Mouse (Mus musculus) kidney, adult 2 months (tissue): ENCODE data around the gene Rnf207.

ENCODE experiments used
- CTCF ChIP-seq: fragments of 200-500 bp; conservative IDR thresholded peaks from 2 replicates; pipeline ENCODE4 v1.5.1; 2011; ENCODE audit warnings: low read depth, mild to moderate bottlenecking, control low read depth, low read length, moderate library complexity, mixed read lengths; ENCODE audit not compliant: insufficient read depth, insufficient read length
- POLR2A ChIP-seq: fragments of 200-500 bp; IDR thresholded peaks from one replicate; pipeline ENCODE4 v1.6.1; 2011; ENCODE audit warnings: low read depth, low read length, control low read depth

DNA sequence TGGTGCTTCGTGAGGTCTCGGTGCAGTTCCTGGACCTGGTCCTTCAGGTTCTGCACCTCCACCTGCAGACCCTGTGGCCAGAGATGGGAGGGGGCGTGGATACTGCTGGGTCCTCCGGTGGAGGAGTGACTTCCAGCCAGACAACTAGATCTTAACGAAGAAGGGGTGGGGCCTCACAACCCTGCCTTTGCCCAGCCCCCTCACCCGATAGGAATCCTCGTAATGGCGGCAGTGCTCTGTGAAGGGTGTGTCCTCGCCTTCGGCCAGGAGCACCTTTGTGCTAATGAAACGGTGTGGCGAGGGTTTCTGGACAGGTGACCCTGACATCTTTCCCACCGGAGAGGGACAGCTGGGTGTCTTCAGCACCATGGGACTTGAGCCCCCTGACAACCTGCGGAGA is 6.6 kb downstream of the Rnf207 start:
- TF ChIP-seq CTCF (no peak), POLR2A (no peak)
